Mouse (Mus musculus) stomach, embryonic 15.5 days (tissue): ENCODE measurements at regions not wholly inside any gene's neighbourhood (a gene's known extent, or its start where the extent isn't known, plus 50 kb on each side); places are given as distances from the start of the nearest gene placed in this dataset.

ENCODE experiments used
- ATAC-seq: fragments of 200-750 bp; cut with Nextera tagmentation; 2 replicates; pipeline ENCODE4 v1.8.0; 2017; ENCODE audit warnings: low read depth, moderate number of reproducible peaks, moderate TSS enrichment; ENCODE audit not compliant: insufficient read depth, low FRiP score
- H3K27ac ChIP-seq: fragments of 300-500 bp; sonication (generic); 2 replicates; pipeline ENCODE4 v1.5.1; 2015; ENCODE audit warnings: mild to moderate bottlenecking, inconsistent platforms
- H3K27me3 ChIP-seq: fragments of 300-500 bp; sonication (generic); replicated peaks from 2 replicates; pipeline ENCODE4 v1.6.1; 2015; ENCODE audit warnings: inconsistent platforms
- H3K36me3 ChIP-seq: fragments of 300-500 bp; sonication (generic); 2 replicates; pipeline ENCODE4 v1.6.1; 2015; ENCODE audit warnings: inconsistent platforms
- H3K4me1 ChIP-seq: fragments of 300-500 bp; sonication (generic); 2 replicates; pipeline ENCODE4 v1.6.1; 2015; ENCODE audit warnings: inconsistent platforms
- H3K4me2 ChIP-seq: fragments of 300-500 bp; sonication (generic); 2 replicates; pipeline ENCODE4 v1.6.1; 2015; ENCODE audit warnings: mild to moderate bottlenecking, inconsistent platforms
- H3K4me3 ChIP-seq: fragments of 300-500 bp; sonication (generic); replicated peaks from 2 replicates; pipeline ENCODE4 v1.5.1; 2015; ENCODE audit warnings: inconsistent platforms
- H3K9ac ChIP-seq: fragments of 300-500 bp; sonication (generic); 2 replicates; pipeline ENCODE4 v1.6.1; 2015; ENCODE audit warnings: inconsistent platforms
- H3K9me3 ChIP-seq: fragments of 300-500 bp; sonication (generic); 2 replicates; pipeline ENCODE4 v1.6.1; 2016; ENCODE audit warnings: inconsistent platforms
- WGBS: fragments of 180-500 bp; shearing (Covaris S2); methylation state at CpG from one replicate; pipeline ENCODE4 v1.1.7; 2015; 5-methylcytosine and 5-hydroxymethylcytosine counted together

GRCm38 (mm10) chr13:97676536-97677048 lies 83.8 kb downstream of the Gm10260 start:
- WGBS = 37% methylated on average over 8 of the region's 8 CpGs
- no peaks in the 10 kb centered on the region for H3K36me3 ChIP-seq
- H3K4me3 ChIP-seq = no peak overlapping the region
- no peaks in the 10 kb centered on the region for H3K9me3 ChIP-seq
- no peaks in the 10 kb centered on the region for H3K27me3 ChIP-seq
- peaks cover 3% of the 10 kb centered on the region; the same call in 1 of the 2 replicates for H3K4me1 ChIP-seq
- H3K4me2 ChIP-seq = no peak overlapping the region
- no peak overlapping the region for H3K27ac ChIP-seq
- no peak overlapping the region for H3K9ac ChIP-seq
- ATAC-seq = no peak

GRCm38 (mm10) chr13:97673107-97673506 lies 87.3 kb downstream of the Gm10260 start:
- H3K4me3 ChIP-seq = no peak overlapping the region
- WGBS = 72% methylated on average over 5 of the region's 5 CpGs
- 0 out of 2 replicates have a peak, but pooled peaks cover 2% of the 10 kb centered on the region for H3K4me1 ChIP-seq
- no peaks in the 10 kb centered on the region for H3K36me3 ChIP-seq
- H3K27ac ChIP-seq = no peak overlapping the region
- H3K27me3 ChIP-seq = no peaks in the 10 kb centered on the region
- no peak overlapping the region for H3K9ac ChIP-seq
- ATAC-seq = no peak
- H3K4me2 ChIP-seq = no peak overlapping the region
- no peaks in the 10 kb centered on the region for H3K9me3 ChIP-seq

- WGBS = 44% methylated on average over 7 of the region's 7 CpGs
- H3K36me3 ChIP-seq = no peaks in the 10 kb centered on the region
These were observed 88.3 kb downstream of the Gm10260 start for GRCm38 (mm10) chr13:97672038-97672675.

GRCm38 (mm10) chr13:97669366-97669765 lies 91.1 kb downstream of the Gm10260 start:
- Histone ChIP-seq H3K9me3 (no peaks in the 10 kb centered on the region), H3K27ac (no peak overlapping the region), H3K9ac (no peak overlapping the region), H3K4me1 (no peaks in the 10 kb centered on the region), H3K4me3 (no peak overlapping the region), H3K4me2 (no peak overlapping the region), H3K27me3 (no peaks in the 10 kb centered on the region), H3K36me3 (no peaks in the 10 kb centered on the region)
- WGBS = 72% methylated on average over 8 of the region's 8 CpGs
- ATAC-seq = no peak

More at GRCm38 (mm10) chr13:97672038-97672675, 88.3 kb downstream of the Gm10260 start:
- Histone ChIP-seq H3K27ac (no peak overlapping the region), H3K27me3 (no peaks in the 10 kb centered on the region), H3K4me3 (no peak overlapping the region), H3K9ac (no peak overlapping the region), H3K4me1 (0 out of 2 replicates have a peak, but pooled peaks cover 2% of the 10 kb centered on the region), H3K4me2 (no peak overlapping the region), H3K9me3 (no peaks in the 10 kb centered on the region)
- no peak for ATAC-seq

- 38% methylated on average over 5 of the region's 5 CpGs for WGBS
- Histone ChIP-seq H3K36me3 (no peaks in the 10 kb centered on the region), H3K27ac (no peak overlapping the region), H3K4me3 (no peak overlapping the region), H3K4me2 (no peak overlapping the region), H3K9ac (no peak overlapping the region), H3K4me1 (no peaks in the 10 kb centered on the region), H3K27me3 (no peaks in the 10 kb centered on the region), H3K9me3 (no peaks in the 10 kb centered on the region)
- no peak for ATAC-seq
These were observed 91.5 kb downstream of the Gm10260 start for GRCm38 (mm10) chr13:97668910-97669309.

- H3K9me3 ChIP-seq = no peaks in the 10 kb centered on the region
- no peaks in the 10 kb centered on the region for H3K36me3 ChIP-seq
- H3K27ac ChIP-seq = no peak overlapping the region
- H3K27me3 ChIP-seq = no peaks in the 10 kb centered on the region
- H3K4me3 ChIP-seq = no peak overlapping the region
- no peaks in the 10 kb centered on the region for H3K4me1 ChIP-seq
- no peak overlapping the region for H3K4me2 ChIP-seq
- no peak for ATAC-seq
- WGBS = 77% methylated on average over 7 of the region's 7 CpGs
- no peak overlapping the region for H3K9ac ChIP-seq
These were observed 93.1 kb downstream of the Gm10260 start for GRCm38 (mm10) chr13:97667313-97667712.

GRCm38 (mm10) chr13:97666761-97667160 lies 93.7 kb downstream of the Gm10260 start:
- Histone ChIP-seq H3K9me3 (no peaks in the 10 kb centered on the region), H3K4me2 (no peak overlapping the region), H3K4me1 (no peaks in the 10 kb centered on the region), H3K36me3 (no peaks in the 10 kb centered on the region), H3K27ac (no peak overlapping the region), H3K9ac (no peak overlapping the region), H3K4me3 (no peak overlapping the region), H3K27me3 (no peaks in the 10 kb centered on the region)
- 90% methylated on average over 4 of the region's 4 CpGs for WGBS
- ATAC-seq = no peak

- 69% methylated on average over 1 of the region's 1 CpGs for WGBS
- no peaks in the 10 kb centered on the region for H3K27me3 ChIP-seq
- H3K4me2 ChIP-seq = no peak overlapping the region
These were observed 95.2 kb downstream of the Gm10260 start for GRCm38 (mm10) chr13:97665226-97665625.

GRCm38 (mm10) chr13:97662741-97663140 lies 97.7 kb downstream of the Gm10260 start:
- Histone ChIP-seq H3K9ac (no peak overlapping the region), H3K4me2 (no peak overlapping the region), H3K27ac (no peak overlapping the region), H3K27me3 (no peaks in the 10 kb centered on the region), H3K36me3 (no peaks in the 10 kb centered on the region), H3K4me3 (no peak overlapping the region), H3K4me1 (no peaks in the 10 kb centered on the region), H3K9me3 (no peaks in the 10 kb centered on the region)
- 57% methylated on average over 8 of the region's 8 CpGs for WGBS
- no peak for ATAC-seq

More at GRCm38 (mm10) chr13:97665226-97665625, 95.2 kb downstream of the Gm10260 start:
- no peaks in the 10 kb centered on the region for H3K4me1 ChIP-seq
- ATAC-seq = no peak
- no peak overlapping the region for H3K4me3 ChIP-seq
- H3K9me3 ChIP-seq = no peaks in the 10 kb centered on the region
- no peak overlapping the region for H3K9ac ChIP-seq
- no peak overlapping the region for H3K27ac ChIP-seq
- H3K36me3 ChIP-seq = no peaks in the 10 kb centered on the region

- no peak overlapping the region for H3K4me3 ChIP-seq
- ATAC-seq = no peak
- no peaks in the 10 kb centered on the region for H3K9me3 ChIP-seq
- H3K27me3 ChIP-seq = no peaks in the 10 kb centered on the region
- 91% methylated on average over 2 of the region's 2 CpGs for WGBS
- H3K9ac ChIP-seq = no peak overlapping the region
- no peaks in the 10 kb centered on the region for H3K36me3 ChIP-seq
- H3K27ac ChIP-seq = no peak overlapping the region
- H3K4me2 ChIP-seq = no peak overlapping the region
- H3K4me1 ChIP-seq = no peaks in the 10 kb centered on the region
These were observed 103.8 kb downstream of the Gm10260 start for GRCm38 (mm10) chr13:97656618-97657017.

- Histone ChIP-seq H3K9me3 (no peaks in the 10 kb centered on the region), H3K36me3 (no peaks in the 10 kb centered on the region), H3K27ac (peak overlapping the region; percentile 32; the same call in 1 of the 2 replicates), H3K27me3 (no peaks in the 10 kb centered on the region), H3K4me3 (no peak overlapping the region), H3K4me2 (no peak overlapping the region), H3K4me1 (no peaks in the 10 kb centered on the region), H3K9ac (no peak overlapping the region)
- 76% methylated on average over 9 of the region's 9 CpGs for WGBS
- ATAC-seq = no peak
These were observed 108.2 kb downstream of the Gm10260 start for GRCm38 (mm10) chr13:97652279-97652678.

- Histone ChIP-seq H3K4me3 (no peak overlapping the region), H3K4me2 (no peak overlapping the region), H3K27me3 (no peaks in the 10 kb centered on the region), H3K4me1 (no peaks in the 10 kb centered on the region), H3K9ac (no peak overlapping the region), H3K36me3 (no peaks in the 10 kb centered on the region), H3K27ac (peak overlapping the region; percentile 80; the same call in 1 of the 2 replicates), H3K9me3 (no peaks in the 10 kb centered on the region)
- WGBS = 60% methylated on average over 9 of the region's 9 CpGs
- peak; percentile 93 for ATAC-seq
These were observed 108.7 kb downstream of the Gm10260 start for GRCm38 (mm10) chr13:97651761-97652160.
